Mouse (Mus musculus) bone marrow, adult 2 months (tissue): ENCODE data around the gene Nfia. TPM values are rescaled to one million over a fixed set of nuclear protein-coding genes. Genes with fewer than 3 reads are reported as not detected.

Experiments used
- H3K27ac ChIP-seq: fragments of 200-500 bp; 2 replicates; pipeline ENCODE4 v1.5.1; 2012; ENCODE audit warnings: low read depth, mild to moderate bottlenecking, control low read depth, inconsistent platforms, low read length; ENCODE audit not compliant: control insufficient read depth, poor library complexity, insufficient read depth
- H3K4me1 ChIP-seq: fragments of 200-500 bp; 2 replicates; pipeline ENCODE4 v1.6.1; 2011; ENCODE audit warnings: low read length; ENCODE audit not compliant: control insufficient read depth, insufficient read depth
- H3K4me3 ChIP-seq: fragments of 200-500 bp; replicated peaks from 2 replicates; pipeline ENCODE3; 2011; ENCODE audit warnings: mild to moderate bottlenecking, low read depth, low read length, control low read depth; ENCODE audit not compliant: control insufficient read depth
- CTCF ChIP-seq: fragments of 200-500 bp; IDR thresholded peaks from 2 replicates; pipeline ENCODE4 v1.5.1; 2011; ENCODE audit warnings: low read length, control low read depth; ENCODE audit not compliant: control insufficient read depth, insufficient read depth
- POLR2A ChIP-seq: fragments of 200-500 bp; IDR thresholded peaks from 2 replicates; pipeline ENCODE4 v1.6.1; 2011; ENCODE audit warnings: low read depth, mild to moderate bottlenecking, control low read depth, low read length, borderline replicate concordance; ENCODE audit not compliant: control insufficient read depth
- WGBS: fragments of 180-500 bp; shearing (Covaris S2); methylation state at CpG from one replicate; pipeline ENCODE4 v1.1.7; 2018; 5-methylcytosine and 5-hydroxymethylcytosine counted together
- polyA plus RNA-seq: library from polyadenylated mRNA; stranded (reverse); fragments of >200 nt; gene quantifications from 2 replicates; pipeline ENCODE4 v1.2.4, GENCODE M21; 2011; ENCODE audit warnings: low replicate concordance; ENCODE audit not compliant: missing spikeins, insufficient read depth, insufficient read length

Gene Nfia
- polyA plus RNA-seq, 1 experiment, result 5.8 TPM

GRCm38 (mm10) chr4:97936371-97936770 lies 163.8 kb downstream of the Nfia start:
- 73% methylated on average over 2 of the region's 2 CpGs for WGBS
- no peak overlapping the region for H3K4me3 ChIP-seq
- no peaks in the 10 kb centered on the region for H3K4me1 ChIP-seq
- H3K27ac ChIP-seq, result no peak overlapping the region
- TF ChIP-seq POLR2A (no peak), CTCF (no peak)

- TF ChIP-seq POLR2A, result no peak
- TF ChIP-seq CTCF, result no peak
- H3K27ac ChIP-seq, result no peak overlapping the region
- no peak overlapping the region for H3K4me3 ChIP-seq
- 48% methylated on average over 3 of the region's 3 CpGs for WGBS
- no peaks in the 10 kb centered on the region for H3K4me1 ChIP-seq
Observed at GRCm38 (mm10) chr4:97936912-97937311, 164.4 kb downstream of the Nfia start.

GRCm38 (mm10) chr4:97939492-97939891 lies 167.0 kb downstream of the Nfia start:
- WGBS, result 82% methylated on average over 4 of the region's 4 CpGs
- TF ChIP-seq CTCF, result no peak
- no peak for TF ChIP-seq POLR2A
- Histone ChIP-seq H3K4me1 (no peaks in the 10 kb centered on the region), H3K4me3 (no peak overlapping the region), H3K27ac (no peak overlapping the region)

- TF ChIP-seq POLR2A, result no peak
- no peak for TF ChIP-seq CTCF
- no peak overlapping the region for H3K27ac ChIP-seq
- no peak overlapping the region for H3K4me3 ChIP-seq
- WGBS, result 82% methylated on average over 4 of the region's 4 CpGs
- no peaks in the 10 kb centered on the region for H3K4me1 ChIP-seq
Observed at GRCm38 (mm10) chr4:97939920-97940520, 167.5 kb downstream of the Nfia start.

GRCm38 (mm10) chr4:97941616-97942015 lies 169.1 kb downstream of the Nfia start:
- Histone ChIP-seq H3K27ac (no peak overlapping the region), H3K4me1 (no peaks in the 10 kb centered on the region), H3K4me3 (no peak overlapping the region)
- WGBS, result 83% methylated on average over 8 of the region's 8 CpGs
- TF ChIP-seq CTCF, result no peak
- TF ChIP-seq POLR2A, result no peak

- Histone ChIP-seq H3K4me3 (no peak overlapping the region), H3K27ac (no peak overlapping the region), H3K4me1 (no peaks in the 10 kb centered on the region)
- TF ChIP-seq CTCF (no peak), POLR2A (no peak)
- WGBS, result 91% methylated on average over 2 of the region's 2 CpGs
Observed at GRCm38 (mm10) chr4:97944309-97944708, 171.8 kb downstream of the Nfia start.

- TF ChIP-seq CTCF (no peak), POLR2A (no peak)
- Histone ChIP-seq H3K27ac (no peak overlapping the region), H3K4me3 (no peak overlapping the region), H3K4me1 (no peaks in the 10 kb centered on the region)
- WGBS, result 93% methylated on average over 5 of the region's 5 CpGs
Observed at GRCm38 (mm10) chr4:97947484-97947883, 174.9 kb downstream of the Nfia start.

- 87% methylated on average over 8 of the region's 8 CpGs for WGBS
- TF ChIP-seq POLR2A (no peak), CTCF (no peak)
- Histone ChIP-seq H3K27ac (no peak overlapping the region), H3K4me3 (no peak overlapping the region), H3K4me1 (no peaks in the 10 kb centered on the region)
Observed at GRCm38 (mm10) chr4:97948250-97948649, 175.7 kb downstream of the Nfia start.
